Mouse (Mus musculus): Measurements from ENCODE around the gene Prkar1b. TPM values are rescaled to one million over a fixed set of nuclear protein-coding genes. Genes with fewer than 3 reads are reported as not detected.

Prkar1b gene
- polyA plus RNA-seq, 1 experiment from 2014 or later: 13.5 TPM

- Histone ChIP-seq H3K9ac (no peak overlapping the region), H3K27me3 (ENCODE audit: insufficient read depth, low read length) (no peaks in the 10 kb centered on the region), H3K4me2 (no peak overlapping the region), H3K9me3 (ENCODE audit: low read depth, low read length) (no peaks in the 10 kb centered on the region), H3K27ac (ENCODE audit: low read depth) (0 out of 2 replicates have a peak overlapping the region, but pooled peaks have one; percentile 1), H3K36me3 (ENCODE audit: insufficient read depth) (peaks cover 29% of the 10 kb centered on the region; the same call in 1 of the 2 replicates), H3K4me1 (ENCODE audit: insufficient read depth) (no peaks in the 10 kb centered on the region), H3K4me3 (ENCODE audit: low read depth, low read length) (no peak overlapping the region)
- no peak for TF ChIP-seq CTCF (IDR thresholded peaks at IDR 0.05; ENCODE audit: low read depth)
- no peak for DNase-seq
- WGBS: 28% methylated on average over 3 of the region's 3 CpGs
- no peak for ATAC-seq (ENCODE audit: insufficient read depth)
Observed at GRCm38 (mm10) chr5:138977759-138978158, 172.0 kb downstream of the Prkar1b start.

DNA sequence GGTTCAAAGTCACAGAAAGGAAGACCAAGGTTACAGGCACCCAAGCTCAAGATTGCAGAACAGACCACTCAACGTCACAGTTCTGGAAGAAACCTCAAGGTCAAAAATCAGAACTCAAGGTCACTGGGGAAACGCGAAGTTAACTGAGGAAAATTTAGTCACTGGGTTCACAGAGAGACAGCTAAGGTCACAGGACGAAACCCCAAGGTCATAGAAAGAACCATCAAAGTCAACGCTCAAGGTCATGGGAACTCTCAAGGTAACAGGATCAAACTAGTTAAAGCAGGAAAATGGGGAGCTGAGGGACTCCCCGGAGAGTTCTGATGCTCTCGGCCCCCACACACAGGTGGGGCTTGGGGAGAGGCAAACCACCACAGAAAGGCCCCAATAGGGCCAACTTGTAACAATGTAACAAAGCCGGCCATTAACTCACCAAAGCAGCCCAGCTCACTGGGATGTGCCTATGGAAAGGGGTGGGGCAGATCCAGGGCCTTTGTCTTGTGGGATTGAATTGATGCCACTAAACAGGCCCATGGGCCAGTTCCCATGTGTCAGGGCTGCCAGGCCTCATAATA is 174.8 kb downstream of the Prkar1b start:
- Histone ChIP-seq H3K27ac (ENCODE audit: low read depth) (no peak overlapping the region), H3K4me3 (ENCODE audit: low read depth, low read length) (no peak overlapping the region), H3K4me2 (no peak overlapping the region), H3K9me3 (ENCODE audit: low read depth, low read length) (no peaks in the 10 kb centered on the region), H3K9ac (no peak overlapping the region), H3K36me3 (ENCODE audit: insufficient read depth) (peaks cover 29% of the 10 kb centered on the region; the same call in 1 of the 2 replicates), H3K27me3 (ENCODE audit: insufficient read depth, low read length) (no peaks in the 10 kb centered on the region), H3K4me1 (ENCODE audit: insufficient read depth) (peaks cover 7% of the 10 kb centered on the region; the same call in 1 of the 2 replicates)
- no peak for DNase-seq
- ATAC-seq (ENCODE audit: insufficient read depth): no peak
- no peak for TF ChIP-seq CTCF (IDR thresholded peaks at IDR 0.05; ENCODE audit: low read depth)
- 92% methylated on average over 8 of the region's 8 CpGs for WGBS

- Histone ChIP-seq H3K9ac (no peak overlapping the region), H3K4me3 (ENCODE audit: low read depth, low read length) (no peak overlapping the region), H3K4me2 (no peak overlapping the region), H3K27me3 (ENCODE audit: insufficient read depth, low read length) (no peaks in the 10 kb centered on the region), H3K36me3 (ENCODE audit: insufficient read depth) (peaks cover 23% of the 10 kb centered on the region; the same call in 1 of the 2 replicates), H3K9me3 (ENCODE audit: low read depth, low read length) (no peaks in the 10 kb centered on the region), H3K27ac (ENCODE audit: low read depth) (no peak overlapping the region), H3K4me1 (ENCODE audit: insufficient read depth) (peaks cover 14% of the 10 kb centered on the region; the same call in 1 of the 2 replicates)
- TF ChIP-seq CTCF (IDR thresholded peaks at IDR 0.05; ENCODE audit: low read depth): no peak
- DNase-seq (no peak), ATAC-seq (ENCODE audit: insufficient read depth) (no peak)
- WGBS: 67% methylated on average over 6 of the region's 6 CpGs
Observed at GRCm38 (mm10) chr5:138973480-138973879, 176.3 kb downstream of the Prkar1b start.

DNA sequence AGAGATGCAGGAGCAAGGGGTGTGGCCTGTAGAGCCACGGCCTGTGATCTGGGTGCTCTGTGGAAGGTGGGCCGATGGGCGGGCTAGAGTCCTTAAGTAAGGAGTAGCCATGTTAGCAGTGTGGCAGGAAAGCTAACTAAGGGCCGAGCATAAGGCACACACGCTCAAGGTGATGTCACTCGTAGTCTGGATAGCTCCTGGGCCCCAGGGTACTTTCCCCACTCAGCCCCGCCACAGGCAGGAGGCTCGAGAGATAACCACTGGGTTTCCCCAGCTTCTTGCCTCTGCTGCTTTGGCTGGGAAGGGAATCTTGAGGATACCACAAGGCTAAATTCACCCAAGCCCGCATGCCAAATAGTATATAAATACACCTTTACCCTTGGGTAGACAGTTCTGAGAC is 178.4 kb downstream of the Prkar1b start:
- Histone ChIP-seq H3K9me3 (ENCODE audit: low read depth, low read length) (no peaks in the 10 kb centered on the region), H3K36me3 (ENCODE audit: insufficient read depth) (peaks cover 4% of the 10 kb centered on the region; the same call in 1 of the 2 replicates), H3K27ac (ENCODE audit: low read depth) (peak overlapping the region; percentile 95; the same call in 1 of the 2 replicates), H3K27me3 (ENCODE audit: insufficient read depth, low read length) (no peaks in the 10 kb centered on the region), H3K4me2 (no peak overlapping the region), H3K9ac (no peak overlapping the region), H3K4me3 (ENCODE audit: low read depth, low read length) (no peak overlapping the region), H3K4me1 (ENCODE audit: insufficient read depth) (peaks cover 15% of the 10 kb centered on the region; the same call in 1 of the 2 replicates)
- ATAC-seq (ENCODE audit: insufficient read depth): no peak
- no peak for DNase-seq
- 62% methylated on average over 9 of the region's 9 CpGs for WGBS
- TF ChIP-seq CTCF (IDR thresholded peaks at IDR 0.05; ENCODE audit: low read depth): no peak

DNA sequence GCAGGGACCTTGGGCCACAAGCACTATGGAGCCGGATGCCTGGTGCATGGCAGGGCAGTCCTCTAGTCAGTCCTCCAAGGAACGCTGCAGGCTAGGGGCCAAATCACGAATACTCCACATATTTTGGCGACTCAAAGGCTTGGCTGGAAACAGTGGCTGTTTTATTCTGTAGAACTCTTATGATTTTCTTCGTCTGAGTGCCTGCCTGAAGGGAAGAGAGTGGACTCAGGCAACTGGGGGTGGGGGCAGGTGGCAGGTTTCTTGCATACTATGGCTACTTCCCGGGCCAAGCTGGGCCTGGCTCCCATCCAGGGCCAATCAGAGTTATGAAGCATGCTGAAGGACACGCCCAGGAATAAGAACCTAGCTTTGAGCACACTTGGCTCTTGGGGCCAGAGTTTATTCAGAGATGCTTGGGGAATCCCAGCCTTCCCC is 179.7 kb downstream of the Prkar1b start:
- Histone ChIP-seq H3K27ac (ENCODE audit: low read depth) (peak overlapping the region; percentile 95), H3K27me3 (ENCODE audit: insufficient read depth, low read length) (no peaks in the 10 kb centered on the region), H3K4me1 (ENCODE audit: insufficient read depth) (peaks cover 27% of the 10 kb centered on the region; the same call in 1 of the 2 replicates), H3K4me3 (ENCODE audit: low read depth, low read length) (no peak overlapping the region), H3K9me3 (ENCODE audit: low read depth, low read length) (no peaks in the 10 kb centered on the region), H3K36me3 (ENCODE audit: insufficient read depth) (0 out of 2 replicates have a peak, but pooled peaks cover 1% of the 10 kb centered on the region), H3K4me2 (no peak overlapping the region), H3K9ac (no peak overlapping the region)
- no peak for TF ChIP-seq CTCF (IDR thresholded peaks at IDR 0.05; ENCODE audit: low read depth)
- DNase-seq (peak; percentile 82), ATAC-seq (ENCODE audit: insufficient read depth) (peak; percentile 71)
- 24% methylated on average over 7 of the region's 7 CpGs for WGBS

Other genes starting within 250 kb of the Prkar1b start
- 40.9 and 46.0 TPM in 2 replicates for gene Pdgfa, start 152.6 kb downstream of the Prkar1b start, polyA plus RNA-seq (2014; fragmentation: Nextera tagmentation; extraction: Ambion mirVana)
- 8.6 and 9.0 TPM in 2 replicates for gene Dnaaf5, start 222 bp upstream of the Prkar1b start, polyA plus RNA-seq (2014; fragmentation: Nextera tagmentation; extraction: Ambion mirVana)
- gene Sun1, start 50.6 kb upstream of the Prkar1b start, polyA plus RNA-seq (2014; fragmentation: Nextera tagmentation; extraction: Ambion mirVana): 53.3 and 57.7 TPM in 2 replicates
- gene Get4, start 102.3 kb upstream of the Prkar1b start, polyA plus RNA-seq (2014; fragmentation: Nextera tagmentation; extraction: Ambion mirVana): 183 and 185 TPM in 2 replicates
- 3.6 and 4.0 TPM in 2 replicates for gene Adap1, start 175.6 kb upstream of the Prkar1b start, polyA plus RNA-seq (2014; fragmentation: Nextera tagmentation; extraction: Ambion mirVana)
- 102 and 106 TPM in 2 replicates for gene Cox19, start 201.4 kb upstream of the Prkar1b start, polyA plus RNA-seq (2014; fragmentation: Nextera tagmentation; extraction: Ambion mirVana)
- gene Cyp2w1, start 202.6 kb upstream of the Prkar1b start, polyA plus RNA-seq (2014; fragmentation: Nextera tagmentation; extraction: Ambion mirVana): not detected in 2 replicates
- gene Gpr146, start 227.7 kb upstream of the Prkar1b start, polyA plus RNA-seq (2014; fragmentation: Nextera tagmentation; extraction: Ambion mirVana): 3.5 and 4.3 TPM in 2 replicates

Measured in lung, embryonic 14.5 days (tissue).